Mouse (Mus musculus) testis, adult 2 months (tissue): ENCODE measurements around the gene Art2b.

Experiments used
- CTCF ChIP-seq: fragments of 200-500 bp; IDR thresholded peaks from 2 replicates; pipeline ENCODE4 v1.5.1; 2012; ENCODE audit warnings: low read depth, mild to moderate bottlenecking, inconsistent platforms, low read length, moderate library complexity; ENCODE audit not compliant: control insufficient read depth, insufficient read depth, insufficient replicate concordance
- POLR2A ChIP-seq: fragments of 200-500 bp; IDR thresholded peaks from 2 replicates; pipeline ENCODE4 v1.6.1; 2012; ENCODE audit warnings: low read depth, mild to moderate bottlenecking, inconsistent platforms, low read length, moderate library complexity; ENCODE audit not compliant: control insufficient read depth

GRCm38 (mm10) chr7:101540684-101541083 lies 44.7 kb downstream of the Art2b start:
- TF ChIP-seq CTCF (no peak), POLR2A (no peak)
